ENCODE assay signal across 12 mouse cellular contexts in the genomic region with DNA sequence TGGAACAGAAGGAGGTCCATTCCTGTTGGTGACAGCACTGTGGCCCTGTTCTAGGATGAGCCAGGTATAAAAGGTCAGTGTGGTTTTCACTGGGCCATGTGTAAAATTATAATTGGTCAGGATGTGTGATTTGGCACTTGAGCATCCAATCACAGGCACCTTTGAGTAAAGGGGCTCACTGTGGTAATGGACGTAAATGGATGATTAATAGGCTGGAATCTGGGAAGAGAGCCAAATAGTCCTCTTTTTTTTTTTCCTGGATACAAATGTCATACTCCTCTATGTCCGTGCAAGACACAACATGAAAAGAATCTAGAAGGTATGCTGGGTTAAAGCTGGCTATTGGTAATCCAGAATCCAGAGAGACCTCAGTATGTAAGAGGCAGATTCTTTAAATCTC.
DNase-seq lines count a peak whose midpoint lies in the region; ATAC-seq lines count a peak whose summit lies in the region.
"Had no signal": no experiment of that assay in that cellular context is flagged by ENCODE, and none has a peak within 500 bp of the region (broad histone marks: within the 10 kb centered on the region; RNA-seq: fewer than 3 reads in every experiment).

No protein-coding gene starts in this region.

- no peaks in the 10 kb centered on the region for H3K9me3 ChIP-seq in limb, embryonic 13.5 days
- no peaks in the 10 kb centered on the region for H3K9me3 ChIP-seq in limb, embryonic 10.5 days (replicated peaks)
- no peaks in the 10 kb centered on the region for H3K9me3 ChIP-seq in forebrain, embryonic 11.5 days (ENCODE audit: control insufficient read depth, low read length)
- no peaks in the 10 kb centered on the region for H3K9me3 ChIP-seq in hindbrain, embryonic 15.5 days
- H3K9me3 ChIP-seq in neural tube, embryonic 14.5 days (ENCODE audit: control insufficient read depth, low read length): no peaks in the 10 kb centered on the region
- H3K9me3 ChIP-seq in heart, embryonic 10.5 days: no peaks in the 10 kb centered on the region
- no peaks in the 10 kb centered on the region for H3K9me3 ChIP-seq in kidney, embryonic 15.5 days (replicated peaks)
- H3K9me3 ChIP-seq: megakaryocyte, embryonic 14.5 days had no signal

- DNase-seq in limb, embryonic 10.5 days (ENCODE audit: low spot score): no peak
- DNase-seq in forebrain, embryonic 11.5 days (ENCODE audit: low spot score): no peak
- DNase-seq in heart, embryonic 10.5 days (ENCODE audit: low spot score): no peak
- DNase-seq in thymus, postnatal 10 days (ENCODE audit: low spot score in 2 of 2): no peak
- DNase-seq: kidney, adult 8-10 months; left cerebral cortex, postnatal 4 days had no signal

- ATAC-seq in limb, embryonic 13.5 days (ENCODE audit: low FRiP score, low read depth): no peak
- no peak for ATAC-seq in forebrain, embryonic 11.5 days (replicated peaks; ENCODE audit: low FRiP score)
- ATAC-seq in hindbrain, embryonic 15.5 days (ENCODE audit: low FRiP score, low read depth): no peak
- no peak for ATAC-seq in neural tube, embryonic 14.5 days (ENCODE audit: low read depth)
- no peak for ATAC-seq in kidney, embryonic 15.5 days (replicated peaks; ENCODE audit: low FRiP score)

- peaks cover 15% of the 10 kb centered on the region; the same call in 1 of the 2 replicates for H3K27me3 ChIP-seq in limb, embryonic 13.5 days
- peaks cover 79% of the 10 kb centered on the region for H3K27me3 ChIP-seq in limb, embryonic 10.5 days (ENCODE audit: low read depth, poor library complexity, severe bottlenecking)
- H3K27me3 ChIP-seq in forebrain, embryonic 11.5 days (ENCODE audit: control insufficient read depth, insufficient read depth, low read length): peaks cover 2% of the 10 kb centered on the region; the same call in 1 of the 2 replicates
- H3K27me3 ChIP-seq in hindbrain, embryonic 15.5 days: no peaks in the 10 kb centered on the region
- no peaks in the 10 kb centered on the region for H3K27me3 ChIP-seq in neural tube, embryonic 14.5 days (ENCODE audit: control insufficient read depth, insufficient read depth, low read length)
- H3K27me3 ChIP-seq in heart, embryonic 10.5 days (ENCODE audit: insufficient read depth, poor library complexity, severe bottlenecking): peaks cover 25% of the 10 kb centered on the region
- H3K27me3 ChIP-seq in kidney, embryonic 15.5 days: peaks cover 39% of the 10 kb centered on the region

- no peaks in the 10 kb centered on the region for H3K36me3 ChIP-seq in limb, embryonic 13.5 days
- H3K36me3 ChIP-seq in limb, embryonic 10.5 days: no peaks in the 10 kb centered on the region
- H3K36me3 ChIP-seq in forebrain, embryonic 11.5 days (ENCODE audit: control insufficient read depth, insufficient read depth, low read length): no peaks in the 10 kb centered on the region
- H3K36me3 ChIP-seq in hindbrain, embryonic 15.5 days: no peaks in the 10 kb centered on the region
- no peaks in the 10 kb centered on the region for H3K36me3 ChIP-seq in neural tube, embryonic 14.5 days (ENCODE audit: control insufficient read depth, insufficient read depth, low read length)
- no peaks in the 10 kb centered on the region for H3K36me3 ChIP-seq in heart, embryonic 10.5 days
- H3K36me3 ChIP-seq in kidney, embryonic 15.5 days: no peaks in the 10 kb centered on the region

- H3K27ac ChIP-seq in limb, embryonic 13.5 days: no peak overlapping the region
- no peak overlapping the region for H3K27ac ChIP-seq in limb, embryonic 10.5 days
- no peak overlapping the region for H3K27ac ChIP-seq in forebrain, embryonic 11.5 days (ENCODE audit: low read depth, low read length)
- H3K27ac ChIP-seq in hindbrain, embryonic 15.5 days (replicated peaks): no peak overlapping the region
- H3K27ac ChIP-seq in neural tube, embryonic 14.5 days (ENCODE audit: low read depth, low read length): no peak overlapping the region
- no peak overlapping the region for H3K27ac ChIP-seq in heart, embryonic 10.5 days
- no peak overlapping the region for H3K27ac ChIP-seq in kidney, embryonic 15.5 days

- 0 out of 2 replicates have a peak overlapping the region, but pooled peaks have one; percentile 67 for H3K4me2 ChIP-seq in limb, embryonic 13.5 days (replicated peaks)
- H3K4me2 ChIP-seq in forebrain, embryonic 11.5 days (ENCODE audit: low read depth, low read length, severe bottlenecking): peak overlapping the region; percentile 50
- H3K4me2 ChIP-seq in hindbrain, embryonic 15.5 days: peak overlapping the region; percentile 57
- peak overlapping the region; percentile 44 for H3K4me2 ChIP-seq in neural tube, embryonic 14.5 days (ENCODE audit: low read depth, low read length)
- H3K4me2 ChIP-seq in kidney, embryonic 15.5 days: no peak overlapping the region

- H3K4me3 ChIP-seq in limb, embryonic 13.5 days: no peak overlapping the region
- H3K4me3 ChIP-seq in limb, embryonic 10.5 days: no peak overlapping the region
- peak overlapping the region; percentile 51 for H3K4me3 ChIP-seq in forebrain, embryonic 11.5 days (ENCODE audit: low read depth, low read length)
- peak overlapping the region; percentile 58 for H3K4me3 ChIP-seq in hindbrain, embryonic 15.5 days
- peak overlapping the region; percentile 50; the same call in 1 of the 2 replicates for H3K4me3 ChIP-seq in neural tube, embryonic 14.5 days (ENCODE audit: low read depth, low read length)
- H3K4me3 ChIP-seq in heart, embryonic 10.5 days: no peak overlapping the region
- H3K4me3 ChIP-seq in kidney, embryonic 15.5 days (replicated peaks): no peak overlapping the region
- H3K4me3 ChIP-seq: erythroblast, embryonic 14.5 days; megakaryocyte, embryonic 14.5 days had no signal

- WGBS in limb, embryonic 13.5 days: 41% methylated on average over 2 of the region's 2 CpGs
- WGBS in limb, embryonic 10.5 days: 74% methylated on average over 2 of the region's 2 CpGs
- 41% methylated on average over 2 of the region's 2 CpGs for WGBS in forebrain, embryonic 11.5 days
- 27% methylated on average over 2 of the region's 2 CpGs for WGBS in hindbrain, embryonic 15.5 days
- 39% methylated on average over 2 of the region's 2 CpGs for WGBS in neural tube, embryonic 14.5 days
- 73% methylated on average over 2 of the region's 2 CpGs for WGBS in heart, embryonic 10.5 days
- WGBS in kidney, embryonic 15.5 days: 35% methylated on average over 2 of the region's 2 CpGs

- no peaks in the 10 kb centered on the region for H3K4me1 ChIP-seq in limb, embryonic 13.5 days
- H3K4me1 ChIP-seq in limb, embryonic 10.5 days: peaks cover 5% of the 10 kb centered on the region; the same call in 1 of the 2 replicates
- H3K4me1 ChIP-seq in forebrain, embryonic 11.5 days (replicated peaks; ENCODE audit: control insufficient read depth, insufficient read depth, low read length): no peaks in the 10 kb centered on the region
- H3K4me1 ChIP-seq in hindbrain, embryonic 15.5 days (replicated peaks): 0 out of 2 replicates have a peak, but pooled peaks cover 12% of the 10 kb centered on the region
- 0 out of 2 replicates have a peak, but pooled peaks cover 6% of the 10 kb centered on the region for H3K4me1 ChIP-seq in neural tube, embryonic 14.5 days (ENCODE audit: control insufficient read depth, insufficient read depth, low read length)
- no peaks in the 10 kb centered on the region for H3K4me1 ChIP-seq in heart, embryonic 10.5 days
- no peaks in the 10 kb centered on the region for H3K4me1 ChIP-seq in kidney, embryonic 15.5 days
- H3K4me1 ChIP-seq: megakaryocyte, embryonic 14.5 days had no signal

- no peak overlapping the region for H3K9ac ChIP-seq in limb, embryonic 13.5 days
- no peak overlapping the region; the same call in 1 of the 2 replicates for H3K9ac ChIP-seq in forebrain, embryonic 11.5 days (ENCODE audit: low read length)
- H3K9ac ChIP-seq in hindbrain, embryonic 15.5 days: no peak overlapping the region
- H3K9ac ChIP-seq in neural tube, embryonic 14.5 days (replicated peaks; ENCODE audit: low read depth, low read length): no peak overlapping the region
- H3K9ac ChIP-seq in kidney, embryonic 15.5 days: no peak overlapping the region

Comparison
In these comparisons a context has a peak if more than half of its experiments do, and no peak if none do; other contexts are left out.
1. H3K4me3 ChIP-seq: peak in forebrain, embryonic 11.5 days (single experiment), hindbrain, embryonic 15.5 days (single experiment) and neural tube, embryonic 14.5 days (single experiment); none in limb, embryonic 13.5 days (single experiment), limb, embryonic 10.5 days (single experiment), heart, embryonic 10.5 days (single experiment) and kidney, embryonic 15.5 days (single experiment).